Mouse (Mus musculus) CH12.LX (cell line): ENCODE results near the gene Adtrp. TPM values are rescaled to one million over a fixed set of nuclear protein-coding genes. Genes with fewer than 3 reads are reported as not detected.

Experiments used
- DNase-seq: peaks from one replicate; pipeline ENCODE4 v3.0.0-alpha.2; 2013; ENCODE audit errors: extremely low read depth
- H3K27ac ChIP-seq: 2 replicates; pipeline ENCODE4 v1.5.1; 2012; ENCODE audit warnings: low read depth, mild to moderate bottlenecking, control low read depth, moderate library complexity; ENCODE audit not compliant: insufficient read depth
- H3K27me3 ChIP-seq: replicated peaks from 2 replicates; pipeline ENCODE3; 2012; ENCODE audit warnings: inconsistent platforms
- H3K36me3 ChIP-seq, 2 experiments: replicated peaks in 1 of 2; 2 replicates each; pipeline versions ENCODE3 to v1.6.1; 2012; ENCODE audit warnings: inconsistent platforms in 1 of 2, low read length in 1 of 2, mild to moderate bottlenecking in 1 of 2, mixed read lengths in 1 of 2, moderate library complexity in 1 of 2; ENCODE audit not compliant: control insufficient read depth in 1 of 2, insufficient read depth in 1 of 2
- H3K4me1 ChIP-seq, 2 experiments: 2 replicates each; pipeline ENCODE4 v1.6.1; 2012; ENCODE audit warnings: inconsistent platforms in 1 of 2, moderate library complexity in 1 of 2; ENCODE audit not compliant: insufficient read depth in 2 of 2, control insufficient read depth in 1 of 2
- H3K4me2 ChIP-seq: 2 replicates; pipeline ENCODE4 v1.6.1; 2012; ENCODE audit warnings: low read depth, mild to moderate bottlenecking, control low read depth; ENCODE audit not compliant: poor library complexity, insufficient read depth, severe bottlenecking
- H3K4me3 ChIP-seq, 3 experiments: fragments of 150-350 bp in 1 of 3; sonication (generic) in 1 of 3; replicated peaks in 1 of 3; 2 replicates each; pipeline versions ENCODE3 to v1.5.1; 2011 to 2012; ENCODE audit warnings: low read depth in 2 of 3, low read length in 2 of 3, mild to moderate bottlenecking in 2 of 3, moderate library complexity in 2 of 3, control low read depth in 1 of 3, improper control_type of control experiment in 1 of 3, inconsistent platforms in 1 of 3, mixed read lengths in 1 of 3; ENCODE audit not compliant: poor library complexity in 1 of 3
- H3K79me2 ChIP-seq: replicated peaks from 2 replicates; pipeline ENCODE4 v1.6.1; 2012; ENCODE audit warnings: mild to moderate bottlenecking, moderate library complexity; ENCODE audit not compliant: control insufficient read depth, poor library complexity, insufficient read depth, severe bottlenecking; ENCODE audit errors: extremely low read depth
- H3K9ac ChIP-seq: 2 replicates; pipeline ENCODE4 v1.6.1; 2012; ENCODE audit warnings: low read depth, mild to moderate bottlenecking, control low read depth, moderate library complexity; ENCODE audit not compliant: insufficient read depth
- H3K9me3 ChIP-seq: replicated peaks from 2 replicates; pipeline ENCODE3; 2012; ENCODE audit warnings: low read length, inconsistent platforms, mixed read lengths
- BHLHE40 ChIP-seq: IDR thresholded peaks from 2 replicates; pipeline ENCODE4 v1.6.1; 2011; ENCODE audit warnings: mild to moderate bottlenecking, low read depth, low read length, improper control_type of control experiment
- CHD2 ChIP-seq: IDR thresholded peaks from 2 replicates; pipeline ENCODE4 v1.6.1; 2011; ENCODE audit warnings: low read length, improper control_type of control experiment
- E2F4 ChIP-seq: IDR thresholded peaks from 2 replicates; pipeline ENCODE4 v1.6.1; 2011; ENCODE audit warnings: low read depth, low read length, improper control_type of control experiment; ENCODE audit not compliant: insufficient replicate concordance
- EP300 ChIP-seq: IDR thresholded peaks from 2 replicates; pipeline ENCODE4 v1.6.1; 2011; ENCODE audit warnings: low read length, improper control_type of control experiment
- ETS1 ChIP-seq: conservative IDR thresholded peaks from 2 replicates; pipeline ENCODE4 v1.6.1; 2012; ENCODE audit warnings: low read depth, mild to moderate bottlenecking, inconsistent platforms, low read length, improper control_type of control experiment, moderate library complexity
- GABPA ChIP-seq: IDR thresholded peaks from 2 replicates; pipeline ENCODE4 v1.6.1; 2012; ENCODE audit warnings: low read depth, low read length, improper control_type of control experiment, inconsistent platforms; ENCODE audit not compliant: insufficient replicate concordance
- HCFC1 ChIP-seq: IDR thresholded peaks from 2 replicates; pipeline ENCODE4 v1.6.1; 2012; ENCODE audit warnings: low read depth, mild to moderate bottlenecking, inconsistent platforms, low read length, improper control_type of control experiment
- IRF4 ChIP-seq: IDR thresholded peaks from 2 replicates; pipeline ENCODE4 v1.6.1; 2014; ENCODE audit warnings: low read depth, mild to moderate bottlenecking, inconsistent platforms, low read length, improper control_type of control experiment
- JUN ChIP-seq: IDR thresholded peaks from 2 replicates; pipeline ENCODE4 v1.6.1; 2011; ENCODE audit warnings: low read depth, mild to moderate bottlenecking, low read length, improper control_type of control experiment, moderate library complexity; ENCODE audit not compliant: insufficient read depth
- JUND ChIP-seq: conservative IDR thresholded peaks from 2 replicates; pipeline ENCODE4 v1.6.1; 2011; ENCODE audit warnings: low read depth, low read length, improper control_type of control experiment
- MAFK ChIP-seq: IDR thresholded peaks from 2 replicates; pipeline ENCODE4 v1.6.1; 2011; ENCODE audit warnings: low read length, improper control_type of control experiment; ENCODE audit not compliant: insufficient replicate concordance
- MAX ChIP-seq: IDR thresholded peaks from 2 replicates; pipeline ENCODE4 v1.6.1; 2011; ENCODE audit warnings: low read length, improper control_type of control experiment
- MAZ ChIP-seq: IDR thresholded peaks from 2 replicates; pipeline ENCODE4 v1.6.1; 2012; ENCODE audit warnings: low read depth, mild to moderate bottlenecking, inconsistent platforms, low read length, improper control_type of control experiment, moderate library complexity
- MEF2A ChIP-seq: IDR thresholded peaks from 2 replicates; pipeline ENCODE4 v1.6.1; 2014; ENCODE audit warnings: low read depth, mild to moderate bottlenecking, inconsistent platforms, low read length, improper control_type of control experiment, borderline replicate concordance
- MXI1 ChIP-seq: IDR thresholded peaks from 2 replicates; pipeline ENCODE4 v1.6.1; 2011; ENCODE audit warnings: mild to moderate bottlenecking, low read depth, low read length, improper control_type of control experiment
- NELFE ChIP-seq: IDR thresholded peaks from 2 replicates; pipeline ENCODE4 v1.6.1; 2011; ENCODE audit warnings: low read depth, low read length, improper control_type of control experiment
- PAX5 ChIP-seq: IDR thresholded peaks from 2 replicates; pipeline ENCODE4 v1.6.1; 2012; ENCODE audit warnings: low read length, inconsistent platforms, mixed read lengths
- POLR2A ChIP-seq: IDR thresholded peaks from 2 replicates; pipeline ENCODE4 v1.6.1; 2011; ENCODE audit warnings: low read depth, mild to moderate bottlenecking, improper control_type of control experiment, low read length
- POLR2AphosphoS2 ChIP-seq: IDR thresholded peaks from 2 replicates; pipeline ENCODE4 v1.6.1; 2011; ENCODE audit warnings: low read depth, low read length, improper control_type of control experiment
- RCOR1 ChIP-seq: conservative IDR thresholded peaks from 2 replicates; pipeline ENCODE4 v1.6.1; 2012; ENCODE audit warnings: low read depth, mild to moderate bottlenecking, inconsistent platforms, low read length, improper control_type of control experiment
- SMC3 ChIP-seq: IDR thresholded peaks from 2 replicates; pipeline ENCODE4 v1.6.1; 2011; ENCODE audit warnings: low read depth, low read length, improper control_type of control experiment
- TCF12 ChIP-seq: IDR thresholded peaks from 2 replicates; pipeline ENCODE4 v1.6.1; 2014; ENCODE audit warnings: low read depth, mild to moderate bottlenecking, inconsistent platforms, low read length, improper control_type of control experiment
- UBTF ChIP-seq: IDR thresholded peaks from 2 replicates; pipeline ENCODE4 v1.6.1; 2012; ENCODE audit warnings: low read depth, mild to moderate bottlenecking, inconsistent platforms, low read length, improper control_type of control experiment, moderate library complexity
- ZKSCAN1 ChIP-seq: IDR thresholded peaks from 2 replicates; pipeline ENCODE4 v1.6.1; 2012; ENCODE audit warnings: low read depth, inconsistent platforms, low read length, improper control_type of control experiment, borderline replicate concordance
- ZMIZ1 ChIP-seq: IDR thresholded peaks from 2 replicates; pipeline ENCODE4 v1.6.1; 2012; ENCODE audit warnings: low read depth, mild to moderate bottlenecking, inconsistent platforms, low read length, improper control_type of control experiment
- ZNF384 ChIP-seq: IDR thresholded peaks from 2 replicates; pipeline ENCODE4 v1.6.1; 2012; ENCODE audit warnings: low read depth, low read length, improper control_type of control experiment, inconsistent platforms
- dilution Hi-C: fragments of 300-500 bp; cut with MboI; formaldehyde crosslinking; loops from 2 replicates; pipeline ENCODE4 v1.14.3; 2020; ENCODE audit warnings: low sequenced_read_pairs; ENCODE audit not compliant: extremely low pct_unique_long_range_greater_than_20kb, extremely low pct_ligation_motif_present
- in situ Hi-C: fragments of 300-500 bp; cut with MboI; formaldehyde crosslinking; loops from 3 replicates; pipeline ENCODE4 v1.14.3; 2019; ENCODE audit warnings: low sequenced_read_pairs, low pct_ligation_motif_present, low pct_unique_long_range_greater_than_20kb, mixed read lengths
- polyA plus RNA-seq: library from polyadenylated mRNA; unstranded; fragments of >175 nt; gene quantifications from 2 replicates; pipeline ENCODE4 v1.2.1, GENCODE M21; 2012; ENCODE audit warnings: low read depth; ENCODE audit not compliant: insufficient read length
- total RNA-seq, 2 experiments: library from RNA; depleted of rRNA; stranded (reverse); fragments of 300-350 nt in 1 of 2; fragments of >200 nt in 1 of 2; gene quantifications; 2 replicates each; pipeline ENCODE4 v1.2.3; 2012 to 2014

Adtrp gene
- total and polyA plus RNA-seq, 3 experiments: 4.2 to 37.1 (median 7.2) TPM

GRCm38 (mm10) chr13:41880525-41880924, 33.0 kb upstream of the Adtrp start:
- H3K36me3 ChIP-seq: peaks cover 0 to 1% of the 10 kb centered on the region in 2 experiments
- DNase-seq: peak; percentile 65
- TF ChIP-seq MXI1 (no peak), EP300 (peak; percentile 96), ETS1 (peak; percentile 94), HCFC1 (no peak), RCOR1 (0 out of 2 replicates have a peak, but pooled peaks have one; percentile 53), MEF2A (peak; percentile 98), SMC3 (peak; percentile 15; the same call in 1 of the 2 replicates), UBTF (no peak), JUND (peak; percentile 66), CHD2 (peak; percentile 67), GABPA (no peak), ZNF384 (0 out of 2 replicates have a peak, but pooled peaks have one; percentile 32), E2F4 (no peak), BHLHE40 (peak; percentile 90), NELFE (no peak), JUN (peak; percentile 75), POLR2A (no peak), PAX5 (no peak), ZMIZ1 (no peak), MAFK (peak; percentile 52; the same call in 1 of the 2 replicates), TCF12 (peak; percentile 92), MAZ (0 out of 2 replicates have a peak, but pooled peaks have one; percentile 30), MAX (peak; percentile 77; the same call in 1 of the 2 replicates), ZKSCAN1 (no peak), IRF4 (peak; percentile 91), POLR2AphosphoS2 (no peak)
- no peak overlapping the region for H3K4me3 ChIP-seq
- in situ Hi-C loops (loop anchor here (10.0 kb wide), 1 partner anchor 116 kb away; no protein-coding TSS in a partner anchor), dilution Hi-C loops (no loop called here)
- H3K27ac ChIP-seq: peak overlapping the region; percentile 15; the same call in 1 of the 2 replicates
- no peaks in the 10 kb centered on the region for H3K27me3 ChIP-seq
- no peak overlapping the region for H3K4me2 ChIP-seq
- no peaks in the 10 kb centered on the region for H3K79me2 ChIP-seq
- H3K9me3 ChIP-seq: no peaks in the 10 kb centered on the region
- peaks cover 18 to 60% of the 10 kb centered on the region in 2 experiments for H3K4me1 ChIP-seq
- no peak overlapping the region for H3K9ac ChIP-seq
